Mouse (Mus musculus): ENCODE data around the gene Gpr155. TPM values are rescaled to one million over a fixed set of nuclear protein-coding genes. Genes with fewer than 3 reads are reported as not detected.

Gpr155 gene
- polyA plus RNA-seq, 1 experiment from 2014 or later, result 5.8 TPM

GRCm38 (mm10) chr2:73387806-73388205 lies 1.4 kb upstream of the Gpr155 start:
- no peak for ATAC-seq (ENCODE audit: insufficient number of reproducible peaks, low FRiP score)
- no peaks in the 10 kb centered on the region for H3K36me3 ChIP-seq
- no peaks in the 10 kb centered on the region for H3K27me3 ChIP-seq (replicated peaks)
- H3K4me2 ChIP-seq, result no peak overlapping the region
- H3K4me3 ChIP-seq, result no peak overlapping the region
- no peaks in the 10 kb centered on the region for H3K9me3 ChIP-seq (replicated peaks)
- no peak overlapping the region for H3K9ac ChIP-seq
- WGBS, result 90% methylated on average over 1 of the region's 1 CpGs
- H3K4me1 ChIP-seq (replicated peaks), result peaks cover 6% of the 10 kb centered on the region; the same call in 1 of the 2 replicates
- no peak overlapping the region for H3K27ac ChIP-seq (ENCODE audit: poor library complexity, severe bottlenecking)

GRCm38 (mm10) chr2:73385641-73386355 lies 574 bp downstream of the Gpr155 start:
- no peaks in the 10 kb centered on the region for H3K36me3 ChIP-seq
- peak overlapping the region; percentile 82 for H3K9ac ChIP-seq
- ATAC-seq (ENCODE audit: insufficient number of reproducible peaks, low FRiP score), result no peak; the same call in 1 of the 2 replicates
- H3K27me3 ChIP-seq (replicated peaks), result no peaks in the 10 kb centered on the region
- H3K27ac ChIP-seq (ENCODE audit: poor library complexity, severe bottlenecking), result peak overlapping the region; percentile 64
- peak overlapping the region; percentile 78 for H3K4me3 ChIP-seq
- peak overlapping the region; percentile 100 for H3K4me2 ChIP-seq
- WGBS, result 1% methylated on average over 29 of the region's 29 CpGs
- no peaks in the 10 kb centered on the region for H3K9me3 ChIP-seq (replicated peaks)
- peaks cover 6% of the 10 kb centered on the region; the same call in 1 of the 2 replicates for H3K4me1 ChIP-seq (replicated peaks)

GRCm38 (mm10) chr2:73385172-73385571 lies 1.2 kb downstream of the Gpr155 start:
- no peaks in the 10 kb centered on the region for H3K36me3 ChIP-seq
- no peaks in the 10 kb centered on the region for H3K9me3 ChIP-seq (replicated peaks)
- H3K9ac ChIP-seq, result no peak overlapping the region; the same call in 1 of the 2 replicates
- WGBS, result 67% methylated on average over 4 of the region's 4 CpGs
- ATAC-seq (ENCODE audit: insufficient number of reproducible peaks, low FRiP score), result no peak
- peaks cover 6% of the 10 kb centered on the region; the same call in 1 of the 2 replicates for H3K4me1 ChIP-seq (replicated peaks)
- H3K27ac ChIP-seq (ENCODE audit: poor library complexity, severe bottlenecking), result no peak overlapping the region
- H3K4me2 ChIP-seq, result peak overlapping the region; percentile 100; the same call in 1 of the 2 replicates
- no peaks in the 10 kb centered on the region for H3K27me3 ChIP-seq (replicated peaks)
- 0 out of 2 replicates have a peak overlapping the region, but pooled peaks have one; percentile 78 for H3K4me3 ChIP-seq

GRCm38 (mm10) chr2:73380298-73380975 lies 5.9 kb downstream of the Gpr155 start:
- Histone ChIP-seq H3K4me1 (replicated peaks) (peaks cover 2% of the 10 kb centered on the region; the same call in 1 of the 2 replicates), H3K36me3 (no peaks in the 10 kb centered on the region), H3K27me3 (replicated peaks) (no peaks in the 10 kb centered on the region), H3K4me3 (no peak overlapping the region), H3K9me3 (replicated peaks) (no peaks in the 10 kb centered on the region), H3K27ac (ENCODE audit: poor library complexity, severe bottlenecking) (no peak overlapping the region), H3K4me2 (no peak overlapping the region), H3K9ac (no peak overlapping the region)
- no peak for ATAC-seq (ENCODE audit: insufficient number of reproducible peaks, low FRiP score)
- 51% methylated on average over 9 of the region's 9 CpGs for WGBS

GRCm38 (mm10) chr2:73379656-73380055 lies 6.7 kb downstream of the Gpr155 start:
- no peak for ATAC-seq (ENCODE audit: insufficient number of reproducible peaks, low FRiP score)
- Histone ChIP-seq H3K4me3 (no peak overlapping the region), H3K27ac (ENCODE audit: poor library complexity, severe bottlenecking) (no peak overlapping the region), H3K9ac (no peak overlapping the region), H3K27me3 (replicated peaks) (0 out of 2 replicates have a peak, but pooled peaks cover 2% of the 10 kb centered on the region), H3K9me3 (replicated peaks) (no peaks in the 10 kb centered on the region), H3K4me2 (no peak overlapping the region), H3K36me3 (no peaks in the 10 kb centered on the region), H3K4me1 (replicated peaks) (no peaks in the 10 kb centered on the region)
- 72% methylated on average over 5 of the region's 5 CpGs for WGBS

DNA sequence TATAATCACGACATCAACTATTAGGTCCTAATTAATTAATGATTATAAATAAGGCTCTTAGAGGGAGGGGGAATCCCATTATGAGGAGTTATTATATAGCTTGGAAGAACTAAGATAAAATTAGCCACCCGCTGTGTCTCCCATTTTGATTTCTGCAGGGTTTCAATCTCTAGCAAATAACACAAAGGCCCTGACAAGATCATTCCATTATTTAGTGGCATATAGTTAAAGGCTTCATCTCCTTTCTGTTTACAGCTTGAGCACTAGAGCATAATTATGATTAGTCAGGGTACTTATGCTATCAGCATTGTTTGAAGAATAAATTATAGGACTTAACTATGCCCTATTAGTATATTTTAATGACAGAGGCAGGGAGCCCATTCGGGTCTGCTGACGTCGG lies 8.0 kb downstream of the Gpr155 start:
- Histone ChIP-seq H3K4me3 (no peak overlapping the region), H3K4me1 (replicated peaks) (no peaks in the 10 kb centered on the region)
- 90% methylated on average over 5 of the region's 5 CpGs for WGBS

DNA sequence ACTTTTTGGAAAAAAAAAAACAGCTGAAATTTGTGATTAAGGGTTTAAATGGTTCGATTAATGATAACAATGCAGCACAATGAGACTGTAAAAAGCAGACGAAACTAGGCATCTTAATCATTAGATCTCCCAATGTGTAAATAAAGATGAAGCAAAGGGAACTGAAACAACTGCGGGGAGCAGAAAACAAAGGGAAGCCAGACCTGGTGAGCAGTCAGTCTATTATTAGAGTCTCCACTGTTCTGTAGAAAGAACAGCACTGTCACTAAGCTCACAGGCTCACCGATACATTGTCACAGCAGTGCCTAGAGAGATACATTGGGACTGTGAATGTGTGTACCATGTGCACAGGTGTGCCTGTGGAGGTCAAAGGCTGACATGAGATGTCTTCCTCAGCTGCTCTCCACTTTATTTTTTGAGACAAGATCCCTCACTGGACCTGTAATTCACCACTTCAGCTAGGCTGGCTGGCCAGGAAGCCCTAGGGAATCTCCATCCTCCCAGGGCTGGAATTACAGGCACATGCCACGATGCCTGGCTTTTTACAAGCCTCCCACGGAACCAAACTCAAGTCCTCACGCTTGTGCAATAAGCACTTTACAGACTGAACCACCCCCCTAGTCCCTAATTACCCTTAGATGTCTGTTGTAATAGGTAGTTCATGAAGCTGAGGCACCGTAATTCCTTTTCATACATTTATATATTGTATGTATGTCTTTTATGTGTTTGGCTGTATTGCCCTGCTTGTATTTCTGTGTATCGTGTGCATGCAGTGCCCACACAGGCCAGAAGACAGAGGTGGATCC lies 14.6 kb downstream of the Gpr155 start:
- no peak overlapping the region for H3K4me3 ChIP-seq
- no peaks in the 10 kb centered on the region for H3K9me3 ChIP-seq (replicated peaks)
- peak overlapping the region; percentile 51; the same call in 1 of the 2 replicates for H3K27ac ChIP-seq (ENCODE audit: poor library complexity, severe bottlenecking)
- H3K9ac ChIP-seq, result 0 out of 2 replicates have a peak overlapping the region, but pooled peaks have one; percentile 3
- H3K4me1 ChIP-seq (replicated peaks), result peaks cover 8% of the 10 kb centered on the region; the same call in 1 of the 2 replicates
- 0 out of 2 replicates have a peak, but pooled peaks cover 4% of the 10 kb centered on the region for H3K27me3 ChIP-seq (replicated peaks)
- H3K36me3 ChIP-seq, result no peaks in the 10 kb centered on the region
- no peak for ATAC-seq (ENCODE audit: insufficient number of reproducible peaks, low FRiP score)
- 61% methylated on average over 9 of the region's 9 CpGs for WGBS
- H3K4me2 ChIP-seq, result peak overlapping the region; percentile 7; the same call in 1 of the 2 replicates

More for the DNA sequence above, 8.0 kb downstream of the Gpr155 start:
- Histone ChIP-seq H3K4me2 (no peak overlapping the region), H3K27ac (ENCODE audit: poor library complexity, severe bottlenecking) (no peak overlapping the region), H3K36me3 (no peaks in the 10 kb centered on the region), H3K27me3 (replicated peaks) (0 out of 2 replicates have a peak, but pooled peaks cover 4% of the 10 kb centered on the region), H3K9ac (no peak overlapping the region), H3K9me3 (replicated peaks) (no peaks in the 10 kb centered on the region)
- ATAC-seq (ENCODE audit: insufficient number of reproducible peaks, low FRiP score), result no peak

DNA sequence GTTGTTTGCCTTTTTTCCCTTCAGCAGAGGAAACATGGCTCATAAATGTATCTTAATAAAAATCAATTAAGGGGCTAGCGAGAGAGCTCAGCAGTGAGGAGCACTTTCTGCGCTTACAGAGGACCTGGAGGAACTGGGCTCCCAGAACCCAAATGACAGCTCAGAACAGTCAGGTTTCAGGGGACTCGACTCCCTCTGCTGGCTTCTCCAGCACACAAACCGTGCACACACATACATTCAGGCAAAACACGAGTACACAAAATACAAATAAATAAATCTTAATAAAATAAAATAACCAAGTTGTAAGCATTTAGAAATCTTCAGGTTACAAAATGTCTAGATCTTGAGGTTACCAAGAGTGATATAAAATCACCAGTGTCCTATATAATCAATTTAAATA lies 22.9 kb downstream of the Gpr155 start:
- Histone ChIP-seq H3K4me1 (replicated peaks) (no peaks in the 10 kb centered on the region), H3K36me3 (no peaks in the 10 kb centered on the region), H3K9ac (no peak overlapping the region), H3K27me3 (replicated peaks) (no peaks in the 10 kb centered on the region), H3K4me2 (no peak overlapping the region), H3K27ac (ENCODE audit: poor library complexity, severe bottlenecking) (no peak overlapping the region), H3K4me3 (no peak overlapping the region), H3K9me3 (replicated peaks) (no peaks in the 10 kb centered on the region)
- WGBS, result 69% methylated on average over 5 of the region's 5 CpGs
- ATAC-seq (ENCODE audit: insufficient number of reproducible peaks, low FRiP score), result no peak

- no peak for ATAC-seq (ENCODE audit: insufficient number of reproducible peaks, low FRiP score)
- H3K27me3 ChIP-seq (replicated peaks), result no peaks in the 10 kb centered on the region
- WGBS, result 76% methylated on average over 2 of the region's 2 CpGs
- no peaks in the 10 kb centered on the region for H3K36me3 ChIP-seq
- H3K4me3 ChIP-seq, result no peak overlapping the region
- no peak overlapping the region for H3K9ac ChIP-seq
- H3K27ac ChIP-seq (ENCODE audit: poor library complexity, severe bottlenecking), result no peak overlapping the region
- no peak overlapping the region for H3K4me2 ChIP-seq
- H3K9me3 ChIP-seq (replicated peaks), result no peaks in the 10 kb centered on the region
- H3K4me1 ChIP-seq (replicated peaks), result no peaks in the 10 kb centered on the region
These were observed 25.8 kb downstream of the Gpr155 start for GRCm38 (mm10) chr2:73360536-73360935.

GRCm38 (mm10) chr2:73359941-73360340 lies 26.4 kb downstream of the Gpr155 start:
- H3K27ac ChIP-seq (ENCODE audit: poor library complexity, severe bottlenecking), result no peak overlapping the region
- H3K36me3 ChIP-seq, result no peaks in the 10 kb centered on the region
- no peak overlapping the region for H3K4me2 ChIP-seq
- ATAC-seq (ENCODE audit: insufficient number of reproducible peaks, low FRiP score), result peak; percentile 81
- no peak overlapping the region for H3K9ac ChIP-seq
- H3K4me1 ChIP-seq (replicated peaks), result no peaks in the 10 kb centered on the region
- 76% methylated on average over 5 of the region's 5 CpGs for WGBS
- H3K4me3 ChIP-seq, result no peak overlapping the region
- no peaks in the 10 kb centered on the region for H3K27me3 ChIP-seq (replicated peaks)
- no peaks in the 10 kb centered on the region for H3K9me3 ChIP-seq (replicated peaks)

Measured in heart, embryonic 12.5 days (tissue).